8 mouse cellular contexts compared by ENCODE assay signal in genomic region chr9:113792651-113793512, GRCm38 (mm10). TPM values are rescaled to one million over a fixed set of nuclear protein-coding genes. Genes with fewer than 3 reads are reported as not detected.
A peak's percentile ranks its signal among the peaks of the same experiment; 100 is the strongest.
DNase-seq lines count a peak whose midpoint lies in the region; ATAC-seq and TF ChIP-seq lines count a peak whose summit lies in the region.

No protein-coding gene starts in this region.

- H3K36me3 ChIP-seq in embryonic facial prominence, embryonic 10.5 days (replicated peaks): no peaks in the 10 kb centered on the region
- H3K36me3 ChIP-seq in intestine, postnatal 0 days (ENCODE audit: control insufficient read depth, insufficient read depth): no peaks in the 10 kb centered on the region

- TF ChIP-seq CTCF in intestine, postnatal 0 days (IDR thresholded peaks at IDR 0.05; ENCODE audit: low read depth): no peak

- H3K9ac ChIP-seq in intestine, postnatal 0 days (ENCODE audit: low read depth, low read length): no peak overlapping the region

- H3K27ac ChIP-seq in embryonic facial prominence, embryonic 10.5 days (replicated peaks): peak overlapping the region; percentile 83
- peak overlapping the region; percentile 47 for H3K27ac ChIP-seq in intestine, postnatal 0 days (ENCODE audit: low read depth, low read length)

- peak overlapping the region; percentile 55 for H3K4me3 ChIP-seq in embryonic facial prominence, embryonic 10.5 days
- peak overlapping the region; percentile 31 for H3K4me3 ChIP-seq in intestine, postnatal 0 days (ENCODE audit: low read depth, low read length)

- DNase-seq in adrenal gland, postnatal 36 days: peak; percentile 84 to 85
- DNase-seq in embryonic facial prominence, embryonic 10.5 days (ENCODE audit: low spot score): peak; percentile 76
- peak; percentile 98 for DNase-seq in heart, adult 11 months
- peak; percentile 82 to 90 for DNase-seq in left cerebral cortex, postnatal 25 days (ENCODE audit: low spot score in 2 of 2)
- DNase-seq in right cerebral cortex, adult 2 months (ENCODE audit: low spot score in 2 of 2): peak; percentile 76 to 82

- H3K9me3 ChIP-seq in embryonic facial prominence, embryonic 10.5 days: no peaks in the 10 kb centered on the region
- no peaks in the 10 kb centered on the region for H3K9me3 ChIP-seq in intestine, postnatal 0 days (ENCODE audit: control insufficient read depth)

- H3K4me1 ChIP-seq in embryonic facial prominence, embryonic 10.5 days: peaks cover 28% of the 10 kb centered on the region
- no peaks in the 10 kb centered on the region; the same call in 1 of the 2 replicates for H3K4me1 ChIP-seq in intestine, postnatal 0 days (replicated peaks; ENCODE audit: control insufficient read depth, insufficient read depth, low read length)

- intact Hi-C loops in left cerebral cortex, postnatal 25 days (cut with DNase I): no loop called here

- peak; percentile 72 for ATAC-seq in intestine, postnatal 0 days
- ATAC-seq in megakaryocyte progenitor cell, adult 5-6 weeks (replicated peaks; ENCODE audit: poor library complexity): peak; percentile 94
- no peak for ATAC-seq in activated CD4-positive, CD25-positive, alpha-beta regulatory T cell, adult 4 months

- 3% methylated on average over 17 of the region's 17 CpGs for WGBS in embryonic facial prominence, embryonic 10.5 days
- 5% methylated on average over 17 of the region's 17 CpGs for WGBS in intestine, postnatal 0 days

- H3K4me2 ChIP-seq in intestine, postnatal 0 days (replicated peaks; ENCODE audit: low read depth): peak overlapping the region; percentile 53

- no peaks in the 10 kb centered on the region for H3K27me3 ChIP-seq in embryonic facial prominence, embryonic 10.5 days (replicated peaks; ENCODE audit: low read depth, poor library complexity, severe bottlenecking)
- H3K27me3 ChIP-seq in intestine, postnatal 0 days (replicated peaks; ENCODE audit: control insufficient read depth, insufficient read depth, low read length): no peaks in the 10 kb centered on the region

RNA-seq across cellular contexts. Expression of gene Clasp2, which starts 51.6 kb away (rescaled TPM):
- total RNA-seq in adrenal gland, postnatal 36 days (2021): 100 to 1,000 TPM; 134 to 261 TPM
- polyA plus RNA-seq in embryonic facial prominence, embryonic 10.5 days (2016; fragmentation: Nextera tagmentation; extraction: Ambion mirVana): 34.3 and 34.8 TPM in 2 replicates
- 7.2 and 9.0 TPM in 2 replicates for polyA plus RNA-seq in intestine, postnatal 0 days (2015; fragmentation: Nextera tagmentation; extraction: Ambion mirVana)
- total RNA-seq in left cerebral cortex, postnatal 25 days (2021): 100 to 1,000 TPM; 230 to 238 TPM
- 47.0 and 47.4 TPM in 2 replicates for total RNA-seq in megakaryocyte progenitor cell, adult 5-6 weeks (2015)
- 37.5 and 38.1 TPM in 2 replicates for total RNA-seq in megakaryocyte progenitor cell, adult 5-6 weeks (2017)
- polyA plus RNA-seq in activated CD4-positive, CD25-positive, alpha-beta regulatory T cell, adult 4 months (2017; shearing (Covaris generic)): 10 to 100 TPM in 1 of 2 experiments, 1 to 10 TPM in 1; 8.5 to 10.3 TPM
